Mouse (Mus musculus): ENCODE measurements around the gene Rnf121.
A peak's percentile ranks its signal among the peaks of the same experiment; 100 is the strongest.

Rnf121 gene

DNA sequence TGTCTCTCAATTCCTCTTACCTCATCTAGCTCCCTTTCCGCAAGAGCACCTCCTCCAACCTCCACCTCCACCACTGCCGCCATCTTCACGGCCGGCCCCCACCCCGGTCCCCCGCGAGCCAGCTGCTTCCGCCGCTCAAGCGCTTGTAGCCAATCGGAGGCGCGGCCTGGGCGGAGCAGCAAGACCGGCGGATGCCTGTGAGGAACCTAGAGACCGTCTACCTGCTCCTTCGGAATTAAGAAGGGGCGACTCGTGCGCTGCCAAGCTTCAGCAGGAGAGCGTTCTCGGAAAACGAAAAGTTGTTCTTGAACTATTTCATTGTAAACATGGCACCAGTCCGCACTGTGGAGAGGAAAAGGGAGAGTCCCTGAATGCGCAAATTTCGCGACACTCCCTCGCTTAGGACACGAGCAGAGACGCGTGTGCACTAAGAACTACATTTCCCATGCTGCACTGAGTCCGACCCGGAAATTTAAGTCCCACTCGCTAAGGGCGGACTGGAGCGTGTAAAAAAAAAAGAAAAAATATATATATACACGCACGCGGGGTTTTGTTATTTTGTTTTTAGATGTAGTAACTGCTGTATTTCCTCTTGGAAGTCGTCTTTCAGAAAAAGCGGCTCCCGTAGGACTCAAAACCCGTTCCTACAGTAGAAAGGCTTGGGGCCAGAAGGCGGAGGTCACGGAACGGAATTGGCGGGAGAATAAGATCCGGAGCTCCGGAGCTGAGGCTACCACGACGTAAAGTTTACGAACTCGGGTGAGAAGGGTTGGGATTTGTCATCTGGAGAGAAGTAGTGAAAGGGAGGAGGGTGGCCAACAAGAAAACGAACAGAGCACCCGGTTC, at the start of gene Rnf121, which contains the start of the genes Xndc1 and Xntrpc:
Rnf121 (minus strand) TSS at position 424 of the 846 bp plus-strand sequence.
Xndc1 (plus strand) TSS at position 466 of the 846 bp plus-strand sequence.
Xntrpc (plus strand) TSS at position 668 of the 846 bp plus-strand sequence.
- DNase-seq, result peak; percentile 93

DNA sequence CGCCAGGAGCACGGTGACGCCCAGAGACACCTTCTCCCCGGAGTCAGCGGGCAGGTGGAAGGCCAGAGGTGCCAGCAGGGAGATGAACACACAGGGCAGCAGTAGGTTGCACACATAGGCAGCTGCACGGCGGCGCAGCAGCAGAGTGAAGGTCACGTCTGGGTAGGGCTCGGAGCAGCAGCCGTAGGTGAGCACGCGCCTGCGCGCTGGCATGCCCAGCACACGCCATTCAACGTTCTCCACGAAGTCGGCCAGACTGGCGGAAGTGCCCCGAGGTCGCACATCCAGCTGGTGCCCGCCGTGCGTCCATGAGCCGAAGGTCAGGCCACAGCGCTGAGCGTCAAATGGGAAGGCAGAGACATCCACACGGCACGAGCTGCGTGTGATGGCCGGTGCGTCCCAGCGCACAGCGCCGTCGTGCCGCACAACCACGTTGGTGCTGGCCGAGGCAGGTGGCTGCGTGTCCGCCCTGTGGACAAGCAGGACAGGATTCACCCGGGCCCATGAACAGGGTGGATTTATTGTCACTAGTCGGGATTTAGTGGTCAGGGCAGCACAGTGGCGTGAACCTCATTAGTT, 48.0 kb upstream of the Rnf121 start:
- no peak for DNase-seq

DNA sequence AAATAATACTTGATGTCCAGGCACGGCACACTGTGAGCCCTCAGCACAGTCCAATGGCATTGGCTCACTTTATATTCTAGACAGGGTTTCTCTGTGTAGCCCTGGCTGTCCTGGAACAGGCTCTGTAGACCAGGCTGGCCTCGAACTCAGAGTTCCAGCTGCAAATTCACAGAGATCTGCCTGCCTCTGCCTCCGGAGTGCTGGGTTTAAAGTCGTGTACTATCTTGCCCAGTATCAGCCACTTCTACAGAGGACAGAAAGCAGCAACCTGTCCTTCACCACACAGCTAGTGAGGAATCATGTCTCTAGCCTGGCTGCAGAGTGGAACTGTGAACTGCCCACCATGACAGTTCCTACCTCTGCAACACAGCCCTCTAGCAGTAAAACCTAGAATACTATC, 44.5 kb upstream of the Rnf121 start:
- no peak for DNase-seq

DNA sequence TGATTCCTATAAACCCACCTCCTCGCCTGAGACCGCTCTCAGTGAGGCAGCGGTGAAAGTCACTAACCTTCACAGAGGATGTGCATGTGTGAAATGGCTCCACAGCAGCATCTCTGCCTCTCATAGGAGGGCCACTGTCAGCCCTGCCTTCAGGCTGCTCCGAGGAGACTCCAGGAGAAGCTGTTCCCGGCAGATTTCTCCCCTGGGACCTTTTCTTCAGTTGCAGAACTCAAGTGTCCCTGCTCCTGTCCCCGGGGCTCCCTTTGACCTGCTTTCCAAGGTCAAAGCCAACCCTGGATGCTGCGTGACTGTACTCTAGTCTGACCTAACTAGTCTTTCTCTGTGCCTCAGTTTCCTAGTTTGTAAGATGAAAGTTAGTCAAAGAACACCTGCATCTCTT, 43.9 kb upstream of the Rnf121 start, which contains the start of gene Art5:
Art5 (minus strand) TSS at position 319 of the 400 bp plus-strand sequence.
- DNase-seq, result no peak

DNA sequence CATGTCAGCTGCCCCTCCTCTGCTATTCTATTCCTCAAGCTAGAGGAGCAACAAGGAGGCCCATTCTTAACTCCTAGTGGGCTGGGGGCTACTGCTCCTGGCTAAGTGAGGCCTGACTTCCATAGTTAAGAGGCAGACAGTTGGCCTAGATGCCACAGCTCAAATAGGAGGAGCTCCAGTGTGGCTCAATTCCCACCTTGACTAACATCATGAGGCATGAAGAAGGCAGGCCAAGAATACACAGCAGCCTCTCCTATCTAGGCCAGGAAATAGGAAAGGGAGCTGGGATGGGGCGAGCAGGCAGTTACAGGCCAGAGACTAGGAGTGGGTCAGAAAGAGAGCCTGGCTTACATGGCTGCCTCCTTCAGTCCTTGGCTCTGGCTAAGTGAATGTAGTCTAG, 42.9 kb upstream of the Rnf121 start:
- DNase-seq, result no peak

DNA sequence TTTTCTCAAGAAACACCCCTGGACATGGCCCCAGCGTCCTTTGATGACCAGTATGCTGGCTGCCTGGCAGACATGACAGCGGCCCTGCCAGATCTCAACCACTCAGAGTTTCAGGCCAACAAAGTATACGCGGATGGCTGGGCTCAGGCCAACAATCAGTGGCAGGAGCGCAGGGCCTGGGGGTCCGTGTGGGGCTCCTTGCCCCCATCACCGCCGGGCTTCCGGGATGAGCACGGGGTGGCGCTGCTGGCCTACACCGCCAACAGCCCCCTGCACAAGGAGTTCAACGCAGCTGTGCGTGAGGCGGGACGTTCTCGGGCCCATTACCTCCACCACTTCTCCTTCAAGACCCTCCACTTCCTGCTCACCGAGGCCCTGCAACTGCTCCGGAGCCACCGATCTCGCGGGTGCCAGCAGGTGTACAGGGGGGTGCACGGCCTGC, 41.5 kb upstream of the Rnf121 start:
- DNase-seq, result peak; percentile 81

DNA sequence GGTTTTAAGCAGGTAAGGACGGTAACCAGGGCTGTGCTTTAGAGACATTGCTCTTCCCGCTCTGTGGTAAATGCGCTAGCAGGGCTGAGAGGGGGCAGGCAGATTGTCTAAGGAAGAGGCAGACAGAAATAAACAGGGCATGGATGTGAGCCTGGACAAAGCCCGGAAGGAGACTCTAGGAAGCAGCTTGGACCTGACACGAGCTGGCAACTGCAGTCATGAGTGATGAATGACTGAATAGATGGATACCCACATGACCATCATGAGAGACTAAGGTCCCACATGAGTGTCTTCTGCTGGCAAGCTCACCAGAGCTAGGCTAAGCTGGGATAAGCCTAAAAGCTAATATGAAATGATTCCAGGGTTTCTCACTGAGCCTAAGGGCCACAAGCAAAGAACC, 38.9 kb upstream of the Rnf121 start:
- DNase-seq, result no peak

DNA sequence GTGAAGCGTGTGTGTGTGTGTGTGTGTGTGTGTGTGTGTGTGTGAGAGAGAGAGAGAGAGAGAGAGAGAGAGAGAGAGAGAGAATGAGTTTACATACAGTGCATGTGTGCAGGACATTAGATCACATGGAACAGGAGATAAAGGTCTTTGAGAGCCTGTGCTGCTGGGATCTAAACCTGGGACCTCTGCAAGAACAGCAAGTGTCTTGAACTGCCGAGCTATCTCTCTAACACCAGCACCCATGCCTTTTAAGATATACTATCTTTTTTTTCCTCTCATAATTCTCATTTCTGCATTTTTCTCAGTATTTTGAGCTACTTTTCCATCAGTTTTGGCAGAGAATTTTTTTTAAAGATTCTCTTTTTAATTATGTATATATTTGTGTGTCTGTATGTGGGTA, 38.3 kb upstream of the Rnf121 start:
- DNase-seq, result no peak

DNA sequence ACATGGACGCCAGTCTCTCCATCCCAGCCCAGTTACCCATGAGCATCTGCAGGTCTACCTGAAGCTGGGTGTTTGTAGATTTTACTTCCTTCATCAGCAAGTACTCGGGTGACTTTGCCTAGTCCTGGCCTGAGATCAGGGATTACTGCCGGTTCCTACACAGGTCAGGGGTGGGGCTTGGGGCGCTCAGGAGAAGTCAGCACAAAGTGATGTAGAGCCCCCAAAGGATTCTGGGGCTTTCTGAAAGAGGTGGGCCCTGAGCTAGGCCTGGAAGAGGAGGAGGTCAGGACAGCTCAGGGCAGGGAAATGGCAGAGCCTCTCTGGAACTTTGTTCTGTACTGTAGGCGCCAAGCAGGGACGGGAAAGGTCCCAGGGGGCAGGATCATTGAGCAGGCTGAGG, 37.4 kb upstream of the Rnf121 start:
- no peak for DNase-seq

DNA sequence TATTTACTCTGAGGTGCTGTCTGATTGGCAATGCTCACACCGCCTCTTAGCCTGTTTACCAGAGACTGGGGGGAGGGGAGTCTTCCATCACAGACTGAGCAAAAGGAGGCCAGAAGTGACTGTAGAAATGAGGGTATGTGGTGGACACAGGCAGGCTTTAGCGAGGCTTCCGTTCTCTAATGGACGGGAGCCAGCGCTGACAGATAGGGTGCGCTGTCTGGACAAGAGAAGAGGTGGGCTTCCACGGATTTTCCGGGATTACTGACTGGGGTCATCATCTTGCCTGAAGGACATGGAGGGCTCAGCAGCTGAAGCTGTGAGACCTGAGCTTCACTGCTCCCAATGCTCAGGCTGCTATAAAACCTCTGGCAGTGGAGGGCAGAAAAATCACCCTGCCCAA, 37.0 kb upstream of the Rnf121 start:
- DNase-seq, result no peak

DNA sequence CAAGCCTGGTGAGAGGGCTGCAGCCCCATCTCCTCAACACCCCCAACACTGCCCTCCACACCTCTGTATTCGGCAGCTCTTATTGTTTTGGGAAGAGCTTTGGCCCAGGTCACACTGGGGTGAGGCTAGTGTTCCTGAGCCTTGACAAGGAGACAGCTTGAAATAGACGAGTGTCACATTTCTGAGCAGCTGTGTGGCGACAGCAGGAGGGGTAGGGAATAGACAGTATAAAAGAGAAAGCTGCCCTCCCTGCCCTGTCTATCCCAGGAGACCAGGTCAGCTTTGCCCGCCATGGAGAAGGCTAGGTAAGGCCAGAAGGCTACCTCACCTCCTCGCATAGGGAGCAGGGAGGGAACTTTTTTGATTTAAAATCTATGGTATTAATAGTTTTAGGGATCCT, 36.2 kb upstream of the Rnf121 start, which contains the start of gene Art1:
Art1 (plus strand) TSS at position 257 of the 400 bp plus-strand sequence.
- DNase-seq, result no peak

DNA sequence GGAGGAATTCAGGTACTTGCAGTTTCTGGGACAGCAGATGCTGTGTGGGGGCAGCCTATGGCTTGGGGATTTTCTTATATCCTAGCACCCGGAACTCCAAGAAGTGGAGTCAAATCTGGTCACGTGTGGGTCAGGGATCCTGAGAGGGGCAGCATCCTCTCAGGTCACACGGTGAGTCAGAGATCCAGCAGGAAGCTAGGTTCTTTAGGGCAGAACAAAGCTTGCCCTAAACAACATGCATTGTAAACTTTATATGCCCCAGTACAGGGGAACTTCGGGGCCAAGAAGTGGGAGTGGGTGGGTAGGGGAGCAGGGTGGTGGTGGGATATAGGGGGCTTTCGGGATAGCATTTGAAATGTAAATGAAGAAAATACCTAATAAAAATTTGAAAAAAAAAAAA, 35.6 kb upstream of the Rnf121 start:
- DNase-seq, result no peak

DNA sequence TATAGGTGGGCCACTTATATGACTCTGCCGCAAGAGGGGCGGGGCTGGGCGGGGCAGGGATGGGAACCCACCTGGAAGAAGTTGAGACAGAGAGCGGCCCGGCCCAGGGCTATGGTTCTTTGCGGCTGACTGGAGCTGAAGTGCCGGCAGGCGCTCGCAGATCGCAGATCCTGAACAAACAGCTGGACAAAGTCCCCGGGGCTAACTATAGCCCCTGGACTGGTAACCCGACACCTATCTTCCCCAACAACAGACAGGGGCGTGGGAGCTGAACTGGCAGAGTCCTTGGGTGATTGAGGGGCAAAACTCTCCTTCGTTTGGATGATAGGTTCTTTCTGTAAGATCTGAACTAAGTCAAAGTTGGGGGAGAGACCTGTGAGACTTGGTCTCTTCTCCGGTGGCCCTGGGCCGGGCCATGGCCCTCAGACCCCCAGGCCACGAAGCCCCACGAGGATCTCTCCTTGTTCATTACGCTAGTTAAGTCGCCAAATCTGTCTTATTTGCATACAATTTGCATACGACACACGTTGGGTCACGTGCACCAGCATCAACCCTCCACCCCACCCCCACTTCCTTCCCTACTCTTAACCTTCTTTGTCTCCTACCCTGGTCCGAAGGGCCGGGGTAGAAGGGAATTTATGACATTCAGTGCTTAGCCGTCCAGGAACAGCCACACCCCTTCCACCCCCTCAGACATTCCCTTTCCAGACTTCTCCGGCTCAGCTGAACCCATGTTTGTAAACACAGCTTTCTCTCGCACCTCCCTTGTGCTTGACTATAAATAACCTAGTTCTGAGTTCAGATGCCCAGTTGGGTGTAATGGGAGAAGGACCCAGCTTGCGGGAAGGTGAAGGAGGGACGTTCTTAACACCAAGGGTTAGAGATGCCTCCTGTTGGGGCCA, 34.7 kb upstream of the Rnf121 start:
- DNase-seq, result peak; percentile 70

DNA sequence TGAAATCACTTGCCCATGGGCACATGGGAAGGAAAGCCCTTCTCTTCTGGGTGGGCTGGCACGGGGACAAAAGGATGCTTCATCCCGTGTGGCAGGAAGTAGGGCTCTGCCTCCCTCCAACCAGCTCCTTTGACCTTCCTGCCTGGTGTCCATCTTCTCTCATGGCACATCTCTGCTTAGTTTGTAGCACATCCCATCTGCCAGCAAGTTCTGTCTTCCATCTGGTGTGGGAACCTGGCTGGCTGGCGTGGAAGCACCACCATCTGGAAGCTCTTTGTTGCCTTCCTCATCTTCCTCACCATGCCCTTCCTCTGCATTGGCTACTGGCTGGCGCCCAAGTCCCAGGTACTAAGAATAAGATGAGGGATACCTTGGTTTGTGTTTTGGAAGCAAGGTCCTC, 22.1 kb upstream of the Rnf121 start:
- DNase-seq, result no peak

DNA sequence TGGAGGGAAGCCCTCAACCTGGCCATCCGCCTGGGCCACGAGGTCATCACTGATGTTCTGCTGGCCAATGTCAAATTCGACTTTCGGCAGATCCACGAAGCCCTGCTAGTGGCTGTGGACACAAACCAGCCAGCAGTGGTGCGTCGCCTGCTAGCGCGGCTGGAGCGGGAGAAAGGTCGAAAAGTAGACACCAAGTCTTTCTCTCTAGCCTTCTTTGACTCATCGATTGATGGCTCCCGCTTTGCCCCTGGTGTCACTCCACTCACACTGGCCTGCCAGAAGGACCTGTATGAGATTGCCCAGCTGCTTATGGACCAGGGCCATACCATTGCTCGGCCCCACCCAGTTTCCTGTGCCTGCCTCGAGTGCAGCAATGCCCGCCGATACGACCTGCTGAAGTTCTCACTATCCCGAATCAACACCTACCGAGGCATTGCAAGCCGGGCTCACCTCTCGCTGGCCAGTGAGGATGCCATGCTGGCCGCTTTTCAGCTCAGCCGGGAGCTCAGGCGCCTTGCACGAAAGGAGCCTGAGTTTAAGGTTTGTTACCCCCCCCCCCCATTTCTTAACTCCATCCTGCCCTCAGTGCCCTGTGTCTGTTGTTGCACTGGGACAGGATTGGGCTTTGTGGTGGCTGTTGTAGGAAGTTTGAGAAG, 18.9 kb upstream of the Rnf121 start:
- DNase-seq, result no peak

DNA sequence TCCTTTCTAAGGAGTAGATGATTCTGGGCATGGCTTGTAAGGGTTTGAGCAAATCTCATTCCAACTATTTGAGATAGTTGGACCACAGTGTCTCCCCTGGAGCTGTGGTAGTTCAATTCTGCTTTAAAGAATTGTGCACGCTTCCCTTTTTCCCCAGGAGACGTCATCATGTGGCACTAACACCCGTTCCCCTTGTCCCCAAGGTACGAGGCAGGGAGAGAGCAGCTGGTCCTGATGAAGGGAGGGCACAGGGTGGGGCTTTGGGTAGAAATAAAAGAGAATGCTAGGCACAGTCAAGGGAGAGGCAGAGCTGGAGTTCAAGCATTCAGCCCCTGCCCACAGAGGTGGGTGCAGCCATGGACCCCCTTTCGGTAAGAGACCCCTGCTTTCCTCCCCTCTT, 17.5 kb upstream of the Rnf121 start, which contains the start of gene Trpc2:
Trpc2 (plus strand) TSS at position 301 of the 400 bp plus-strand sequence.
- DNase-seq, result no peak

DNA sequence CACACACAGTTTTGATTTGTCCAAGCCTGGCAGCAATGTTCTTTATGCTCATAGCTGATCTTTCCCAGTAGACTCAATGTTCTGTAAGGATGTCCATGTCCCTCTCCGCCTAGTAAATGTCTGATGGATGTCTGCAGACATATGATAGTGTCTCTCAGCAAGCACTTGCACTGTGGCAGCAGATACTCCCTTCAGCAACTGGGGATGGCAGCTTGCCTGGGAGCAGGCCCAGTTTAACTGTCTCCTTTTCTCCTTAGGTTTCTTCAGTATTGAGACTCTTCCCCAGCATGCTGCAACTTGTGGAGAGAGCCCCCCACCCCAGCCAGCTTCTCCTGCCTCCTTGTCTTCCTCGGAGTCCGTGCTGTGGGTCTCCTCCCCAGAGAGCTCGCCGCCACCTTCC, 16.5 kb upstream of the Rnf121 start:
- no peak for DNase-seq

DNA sequence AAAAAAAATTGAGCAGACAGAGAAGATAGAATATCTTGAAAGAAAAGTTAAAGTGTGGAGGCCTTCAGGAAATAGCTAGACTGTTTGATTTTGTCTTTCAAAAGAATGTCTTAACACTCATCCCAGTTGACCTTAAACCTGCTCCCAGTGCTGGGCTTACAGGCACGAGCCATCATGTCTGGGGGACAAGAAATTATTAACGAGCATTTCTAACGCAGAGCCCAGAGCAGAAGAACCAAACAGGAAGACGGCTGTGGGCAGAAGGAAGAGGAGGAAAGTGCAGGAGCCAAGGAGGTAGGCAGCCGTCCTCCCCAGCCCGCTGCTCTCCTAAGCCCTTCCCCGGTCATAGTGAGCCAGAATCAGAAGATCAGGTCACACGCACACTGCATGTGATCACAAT, 15.0 kb upstream of the Rnf121 start:
- no peak for DNase-seq

DNA sequence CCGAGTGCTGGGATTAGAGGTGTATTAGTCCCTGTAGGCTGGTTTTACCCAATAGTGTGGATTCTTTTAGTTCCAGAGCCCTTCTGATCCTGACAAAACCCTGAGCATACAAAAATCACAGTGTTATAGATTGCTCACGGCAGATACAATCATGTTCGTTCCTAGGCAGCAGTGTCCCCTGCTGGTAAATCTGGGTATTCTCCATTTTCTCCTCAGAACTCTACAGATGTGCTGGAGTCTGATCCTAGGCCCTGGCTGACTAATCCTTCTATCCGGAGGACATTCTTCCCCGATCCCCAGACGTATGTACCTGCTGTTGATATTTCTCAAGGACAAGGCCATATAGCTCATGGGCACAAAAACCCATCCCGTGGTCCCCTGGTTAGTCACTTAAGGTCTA, 13.2 kb upstream of the Rnf121 start:
- peak; percentile 37 for DNase-seq

DNA sequence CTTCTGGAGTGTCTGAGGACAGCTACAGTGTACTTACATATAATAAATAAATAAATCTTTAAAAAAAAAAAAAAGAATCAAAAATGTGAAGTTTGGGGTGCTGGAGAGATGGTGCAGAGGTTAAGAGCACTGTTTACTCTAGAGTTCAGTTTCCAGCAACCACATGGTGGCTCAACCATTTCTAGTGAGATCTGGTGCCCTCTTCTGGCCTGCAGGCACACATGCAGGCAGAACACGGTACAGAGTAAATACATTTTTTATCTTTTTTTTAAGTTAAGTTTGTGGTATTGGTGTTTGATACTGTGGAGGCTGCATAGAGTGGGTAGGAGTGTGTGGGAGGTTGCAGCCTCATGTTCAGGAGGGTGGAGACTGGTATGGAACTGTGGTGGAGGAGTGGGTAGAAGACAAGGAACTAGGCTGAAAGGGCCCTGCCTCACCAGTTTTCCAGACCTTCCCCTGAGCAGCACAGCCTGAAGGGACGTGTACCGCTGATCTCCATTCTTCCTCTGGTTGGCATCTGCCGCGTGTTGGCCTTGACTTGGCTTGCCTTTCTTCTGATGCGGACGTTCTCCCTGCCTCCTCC, 11.5 kb upstream of the Rnf121 start:
- peak; percentile 54 for DNase-seq

DNA sequence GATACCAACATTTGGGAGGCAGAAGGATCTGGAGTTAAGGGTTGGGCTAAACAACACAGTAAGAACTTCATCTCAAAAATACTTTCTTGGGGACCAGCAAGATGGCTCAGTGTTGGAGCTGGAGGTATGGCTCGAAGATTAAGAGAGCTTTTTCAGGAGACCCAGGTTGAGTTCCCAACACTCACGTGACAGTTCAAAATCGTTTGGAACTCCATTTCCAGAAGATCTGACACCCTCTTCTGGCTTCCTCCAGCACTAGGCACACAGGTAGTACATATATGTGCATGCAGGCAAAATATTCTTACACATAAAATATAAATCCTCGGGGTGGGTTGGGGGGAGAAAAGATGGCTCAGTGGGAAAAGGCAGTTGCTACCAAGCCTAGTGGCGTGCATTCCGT, 1.1 kb upstream of the Rnf121 start:
- DNase-seq, result no peak

DNA sequence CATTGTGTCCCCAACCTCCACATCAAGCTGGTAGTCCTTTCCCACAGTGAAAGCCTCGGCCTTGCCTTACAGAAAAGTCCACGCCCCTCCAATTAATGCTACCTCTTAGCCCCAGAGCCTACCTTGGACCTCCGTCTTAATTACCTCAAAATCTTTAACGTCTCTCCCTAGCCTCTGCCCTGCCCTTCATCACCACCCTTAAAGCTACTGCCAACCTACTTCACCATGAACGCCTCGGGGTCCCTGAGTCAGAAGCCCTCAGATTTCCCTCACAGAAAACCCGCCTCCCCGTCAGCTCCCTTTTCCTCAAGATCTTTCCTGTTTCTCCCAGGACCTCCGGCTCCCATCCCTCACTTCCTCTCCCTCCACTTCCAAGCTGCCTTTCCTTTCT, 619 bp downstream of the Rnf121 start:
- DNase-seq, result no peak

All from thymus, postnatal 14 days (tissue).